Mouse (Mus musculus) megakaryocyte, embryonic 14.5 days (primary cell): Measurements from ENCODE around the gene Tvp23a. TPM values are rescaled to one million over a fixed set of nuclear protein-coding genes. Genes with fewer than 3 reads are reported as not detected.
A peak's percentile ranks its signal among the peaks of the same experiment; 100 is the strongest.

Experiments used
- H3K27me3 ChIP-seq: replicated peaks from 2 replicates; pipeline ENCODE3; 2012; ENCODE audit warnings: inconsistent platforms
- H3K36me3 ChIP-seq: replicated peaks from 2 replicates; pipeline ENCODE3; 2012; ENCODE audit warnings: low read length, inconsistent platforms, mixed read lengths
- H3K4me1 ChIP-seq: 2 replicates; pipeline ENCODE4 v1.6.1; 2012; ENCODE audit warnings: inconsistent platforms
- H3K4me3 ChIP-seq: replicated peaks from 2 replicates; pipeline ENCODE3; 2012; ENCODE audit warnings: moderate library complexity, mild to moderate bottlenecking, inconsistent platforms
- H3K9me3 ChIP-seq: 2 replicates; pipeline ENCODE4 v1.6.1; 2012; ENCODE audit warnings: inconsistent platforms
- FLI1 ChIP-seq: IDR thresholded peaks from 2 replicates; pipeline ENCODE4 v1.6.1; 2012; ENCODE audit warnings: low read length, inconsistent platforms, mixed read lengths
- GATA1 ChIP-seq: IDR thresholded peaks from 3 replicates; pipeline ENCODE4 v1.6.1; 2012; ENCODE audit warnings: mixed read lengths, low read length, inconsistent platforms, borderline replicate concordance
- polyA plus RNA-seq: library from polyadenylated mRNA; stranded (reverse); fragments of >175 nt; gene quantifications from 2 replicates; pipeline ENCODE4 v1.2.3, GENCODE M21; 2012; ENCODE audit warnings: low replicate concordance; ENCODE audit not compliant: insufficient read depth

The Tvp23a gene
- polyA plus RNA-seq, 1 experiment: not detected

DNA sequence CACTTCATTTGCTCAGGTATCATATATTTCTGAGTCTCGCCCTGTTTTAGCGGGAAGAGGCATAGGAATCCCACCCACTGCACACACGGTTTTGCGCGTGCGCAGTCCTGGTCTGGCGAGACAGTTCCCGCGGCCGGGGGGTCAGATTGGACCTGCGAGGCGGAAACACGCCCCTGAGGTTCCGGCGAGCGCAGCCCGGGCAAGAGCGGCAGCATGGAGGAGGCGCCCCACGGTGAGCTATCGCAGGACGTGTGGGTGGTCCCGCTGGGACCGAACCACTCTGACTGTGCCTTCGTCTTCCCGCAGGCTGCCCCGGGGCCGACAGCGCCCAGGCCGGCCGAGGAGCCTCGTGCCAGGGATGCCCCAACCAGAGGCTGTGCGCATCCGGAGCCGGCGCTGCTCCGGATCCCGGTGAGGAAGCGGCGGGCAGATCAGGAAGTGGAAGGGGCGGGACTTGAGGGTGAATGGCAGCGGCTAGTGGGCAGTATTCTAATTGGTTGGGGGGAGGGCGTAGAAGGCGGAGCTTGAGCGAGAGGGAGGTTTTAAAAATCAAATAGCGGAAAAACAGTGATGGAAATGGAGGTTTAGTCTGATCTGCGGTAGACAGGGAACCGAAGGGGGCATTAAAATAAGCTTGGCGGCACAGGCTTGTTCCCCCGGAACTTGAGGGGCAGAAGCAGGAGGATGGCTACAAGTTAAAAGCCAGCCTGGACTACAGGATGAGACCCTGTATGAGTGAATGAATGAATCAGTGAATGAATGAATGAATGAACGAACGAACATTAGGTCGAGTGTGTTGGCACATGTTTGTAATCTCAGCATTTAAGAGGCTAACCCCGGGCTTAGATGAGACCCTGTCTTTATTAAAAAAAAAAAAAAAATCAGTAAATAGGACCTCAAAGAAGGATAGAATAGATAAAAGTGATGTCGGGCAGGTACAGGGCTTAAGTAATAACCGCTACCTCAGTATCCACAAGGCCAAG lies 35.1 kb downstream of the Tvp23a start, which contains the start of gene Nubp1:
TSS of gene Nubp1 (plus strand) at position 185 of the 983 bp plus-strand sequence.
- peaks cover 40% of the 10 kb centered on the region for H3K36me3 ChIP-seq
- H3K9me3 ChIP-seq: no peaks in the 10 kb centered on the region
- H3K4me3 ChIP-seq: peak within 1 kb of the TSS; percentile 93
- peaks cover 4% of the 10 kb centered on the region for H3K27me3 ChIP-seq
- TF ChIP-seq GATA1 (no peak), FLI1 (no peak)
- H3K4me1 ChIP-seq: peaks cover 30% of the 10 kb centered on the region

GRCm38 (mm10) chr16:10399160-10399559 lies 48.0 kb downstream of the Tvp23a start:
- peaks cover 12% of the 10 kb centered on the region for H3K27me3 ChIP-seq
- no peak overlapping the region for H3K4me3 ChIP-seq
- no peaks in the 10 kb centered on the region for H3K36me3 ChIP-seq
- H3K9me3 ChIP-seq: no peaks in the 10 kb centered on the region
- H3K4me1 ChIP-seq: peaks cover 4% of the 10 kb centered on the region; the same call in 1 of the 2 replicates
- no peak for TF ChIP-seq GATA1
- no peak for TF ChIP-seq FLI1

DNA sequence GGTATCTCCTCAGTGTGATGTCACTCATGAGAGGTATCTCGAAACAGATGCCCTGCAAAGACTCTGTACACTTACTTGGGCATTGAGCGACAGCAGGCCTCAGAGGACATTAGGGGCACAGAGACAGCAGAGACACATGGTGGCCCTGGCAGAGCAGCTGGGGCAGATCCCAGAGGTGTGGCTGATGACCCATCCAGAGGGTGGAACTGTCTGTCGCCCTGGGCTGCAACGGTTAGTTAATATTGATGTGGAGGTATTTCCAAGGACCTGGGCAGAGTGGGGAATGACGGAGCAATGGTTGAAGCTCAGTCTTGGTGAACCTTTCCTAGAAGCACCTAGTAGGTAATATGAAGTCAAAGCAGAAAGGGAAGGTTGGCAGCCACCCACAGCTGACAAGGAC lies 48.4 kb downstream of the Tvp23a start:
- Histone ChIP-seq H3K4me3 (no peak overlapping the region), H3K9me3 (peaks cover 3% of the 10 kb centered on the region), H3K36me3 (no peaks in the 10 kb centered on the region), H3K27me3 (peaks cover 12% of the 10 kb centered on the region), H3K4me1 (peaks cover 4% of the 10 kb centered on the region; the same call in 1 of the 2 replicates)
- TF ChIP-seq FLI1: no peak
- no peak for TF ChIP-seq GATA1

GRCm38 (mm10) chr16:10394699-10395540 lies 52.2 kb downstream of the Tvp23a start, which contains the start of gene Tekt5:
Tekt5 (minus strand) TSS chr16:10395490.
- Histone ChIP-seq H3K27me3 (peaks cover 15% of the 10 kb centered on the region), H3K9me3 (peaks cover 11% of the 10 kb centered on the region), H3K4me1 (peaks cover 4% of the 10 kb centered on the region; the same call in 1 of the 2 replicates), H3K4me3 (no peak within 1 kb of the TSS), H3K36me3 (no peaks in the 10 kb centered on the region)
- no peak for TF ChIP-seq FLI1
- no peak for TF ChIP-seq GATA1

GRCm38 (mm10) chr16:10392587-10392986 lies 54.6 kb downstream of the Tvp23a start:
- Histone ChIP-seq H3K4me1 (0 out of 2 replicates have a peak, but pooled peaks cover 4% of the 10 kb centered on the region), H3K36me3 (no peaks in the 10 kb centered on the region), H3K9me3 (peaks cover 11% of the 10 kb centered on the region), H3K4me3 (no peak overlapping the region), H3K27me3 (peaks cover 13% of the 10 kb centered on the region)
- no peak for TF ChIP-seq FLI1
- no peak for TF ChIP-seq GATA1

DNA sequence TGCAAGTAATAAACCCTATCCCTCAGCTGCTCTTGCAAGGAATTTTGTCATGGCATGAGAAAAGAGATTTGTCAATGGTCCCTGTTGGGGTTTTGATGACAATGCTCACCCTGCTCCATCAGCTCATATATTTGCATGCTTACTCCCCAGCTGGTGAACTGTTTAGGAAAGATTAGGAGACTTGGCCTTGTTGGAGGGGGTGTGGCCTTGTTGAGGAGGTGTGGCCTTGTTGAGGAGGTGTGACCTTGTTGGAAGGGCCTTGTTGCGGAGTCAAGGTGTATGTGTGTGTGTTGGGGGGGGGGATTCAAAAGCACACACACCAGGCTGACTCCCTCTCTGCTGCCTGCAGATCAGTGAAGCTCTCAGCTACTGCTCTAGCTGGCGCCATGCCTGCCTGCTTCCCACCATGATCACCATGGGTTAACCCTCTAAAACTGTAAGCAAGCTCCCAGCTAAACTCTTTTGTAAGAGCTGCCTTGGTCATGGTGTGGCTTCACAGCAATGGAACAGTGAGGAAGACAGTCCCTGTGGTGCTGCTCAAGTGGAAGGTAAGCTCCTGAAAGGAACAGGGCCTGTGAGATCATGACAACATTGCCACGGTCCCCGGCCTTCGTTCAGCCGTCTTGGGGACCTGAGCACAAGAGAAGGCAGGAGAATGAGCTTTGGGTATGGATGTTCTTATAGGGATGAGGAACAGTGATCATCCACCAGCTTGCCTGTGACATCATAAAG lies 58.4 kb downstream of the Tvp23a start:
- TF ChIP-seq GATA1: no peak
- TF ChIP-seq FLI1: no peak
- peaks cover 7% of the 10 kb centered on the region; the same call in 1 of the 2 replicates for H3K4me1 ChIP-seq
- H3K27me3 ChIP-seq: peaks cover 7% of the 10 kb centered on the region
- peaks cover 8% of the 10 kb centered on the region for H3K9me3 ChIP-seq
- no peak overlapping the region for H3K4me3 ChIP-seq
- H3K36me3 ChIP-seq: no peaks in the 10 kb centered on the region

GRCm38 (mm10) chr16:10385261-10385660 lies 61.9 kb downstream of the Tvp23a start:
- Histone ChIP-seq H3K4me3 (no peak overlapping the region), H3K9me3 (no peaks in the 10 kb centered on the region), H3K27me3 (peaks cover 9% of the 10 kb centered on the region), H3K36me3 (no peaks in the 10 kb centered on the region), H3K4me1 (peaks cover 7% of the 10 kb centered on the region; the same call in 1 of the 2 replicates)
- TF ChIP-seq GATA1 (no peak), FLI1 (no peak)

- Histone ChIP-seq H3K4me3 (peak overlapping the region; percentile 84), H3K36me3 (no peaks in the 10 kb centered on the region), H3K4me1 (peaks cover 7% of the 10 kb centered on the region; the same call in 1 of the 2 replicates), H3K27me3 (peaks cover 9% of the 10 kb centered on the region), H3K9me3 (no peaks in the 10 kb centered on the region)
- TF ChIP-seq GATA1 (no peak), FLI1 (no peak)
Measured at GRCm38 (mm10) chr16:10384544-10384943, 62.6 kb downstream of the Tvp23a start.

GRCm38 (mm10) chr16:10384060-10384497 lies 63.1 kb downstream of the Tvp23a start:
- H3K4me3 ChIP-seq: peak overlapping the region; percentile 84
- H3K27me3 ChIP-seq: peaks cover 9% of the 10 kb centered on the region
- TF ChIP-seq GATA1: no peak
- no peak for TF ChIP-seq FLI1
- H3K36me3 ChIP-seq: no peaks in the 10 kb centered on the region
- no peaks in the 10 kb centered on the region for H3K9me3 ChIP-seq
- H3K4me1 ChIP-seq: peaks cover 7% of the 10 kb centered on the region; the same call in 1 of the 2 replicates
